Mouse (Mus musculus) brown adipose tissue, adult 24 weeks (tissue): ENCODE measurements at regions not wholly inside any gene's neighbourhood (a gene's known extent, or its start where the extent isn't known, plus 50 kb on each side); places are given as distances from the start of the nearest gene placed in this dataset.
A peak's percentile ranks its signal among the peaks of the same experiment; 100 is the strongest.

Source experiments
- H3K27ac ChIP-seq: fragments of 200-500 bp; replicated peaks from 2 replicates; pipeline ENCODE4 v1.5.1; 2012; ENCODE audit warnings: low read depth, mild to moderate bottlenecking, low read length
- H3K4me1 ChIP-seq: fragments of 200-500 bp; 2 replicates; pipeline ENCODE4 v1.6.1; 2012; ENCODE audit warnings: low read length, mixed read lengths; ENCODE audit not compliant: control insufficient read depth, insufficient read depth, insufficient read length
- H3K4me3 ChIP-seq: fragments of 200-500 bp; 2 replicates; pipeline ENCODE4 v1.5.1; 2012; ENCODE audit warnings: low read depth, mild to moderate bottlenecking, low read length, moderate library complexity; ENCODE audit not compliant: insufficient read depth

- Histone ChIP-seq H3K4me3 (no peak overlapping the region), H3K4me1 (peaks cover 23% of the 10 kb centered on the region), H3K27ac (no peak overlapping the region)
Observed at GRCm38 (mm10) chr6:31074394-31074793, 115.5 kb upstream of the Klf14 start.

- Histone ChIP-seq H3K4me1 (peaks cover 23% of the 10 kb centered on the region), H3K27ac (no peak overlapping the region)
Observed at GRCm38 (mm10) chr6:31075209-31075571, 116.3 kb upstream of the Klf14 start.

GRCm38 (mm10) chr6:31075572-31076477, 116.9 kb upstream of the Klf14 start:
- Histone ChIP-seq H3K27ac (peak overlapping the region; percentile 36; the same call in 1 of the 2 replicates), H3K4me3 (no peak overlapping the region), H3K4me1 (peaks cover 27% of the 10 kb centered on the region)

More at GRCm38 (mm10) chr6:31075209-31075571, 116.3 kb upstream of the Klf14 start:
- H3K4me3 ChIP-seq, result no peak overlapping the region

- peak overlapping the region; percentile 27; the same call in 1 of the 2 replicates for H3K27ac ChIP-seq
- H3K4me1 ChIP-seq, result peaks cover 25% of the 10 kb centered on the region
- H3K4me3 ChIP-seq, result no peak overlapping the region
Observed at GRCm38 (mm10) chr6:31076478-31076834, 117.6 kb upstream of the Klf14 start.

- H3K4me1 ChIP-seq, result peaks cover 26% of the 10 kb centered on the region
- H3K27ac ChIP-seq, result no peak overlapping the region
- no peak overlapping the region for H3K4me3 ChIP-seq
Observed at GRCm38 (mm10) chr6:31077216-31077615, 118.3 kb upstream of the Klf14 start.

GRCm38 (mm10) chr6:31077779-31078178, 118.9 kb upstream of the Klf14 start:
- H3K4me1 ChIP-seq, result peaks cover 31% of the 10 kb centered on the region
- H3K4me3 ChIP-seq, result no peak overlapping the region
- peak overlapping the region; percentile 70 for H3K27ac ChIP-seq

GRCm38 (mm10) chr6:31078413-31078812, 119.5 kb upstream of the Klf14 start:
- Histone ChIP-seq H3K4me3 (no peak overlapping the region), H3K27ac (peak overlapping the region; percentile 70), H3K4me1 (peaks cover 33% of the 10 kb centered on the region)

GRCm38 (mm10) chr6:31079586-31080259, 120.8 kb upstream of the Klf14 start:
- no peak overlapping the region for H3K4me3 ChIP-seq
- peak overlapping the region; percentile 16; the same call in 1 of the 2 replicates for H3K27ac ChIP-seq
- peaks cover 33% of the 10 kb centered on the region for H3K4me1 ChIP-seq

GRCm38 (mm10) chr6:31080279-31080678, 121.4 kb upstream of the Klf14 start:
- peaks cover 33% of the 10 kb centered on the region for H3K4me1 ChIP-seq
- H3K4me3 ChIP-seq, result no peak overlapping the region
- H3K27ac ChIP-seq, result peak overlapping the region; percentile 12; the same call in 1 of the 2 replicates

GRCm38 (mm10) chr6:31080691-31081090, 121.8 kb upstream of the Klf14 start:
- Histone ChIP-seq H3K4me1 (peaks cover 33% of the 10 kb centered on the region), H3K27ac (peak overlapping the region; percentile 12), H3K4me3 (no peak overlapping the region)

- no peak overlapping the region for H3K4me3 ChIP-seq
- peaks cover 33% of the 10 kb centered on the region for H3K4me1 ChIP-seq
- peak overlapping the region; percentile 12 for H3K27ac ChIP-seq
Observed at GRCm38 (mm10) chr6:31081238-31081637, 122.4 kb upstream of the Klf14 start.

- no peak overlapping the region for H3K4me3 ChIP-seq
- peak overlapping the region; percentile 45 for H3K27ac ChIP-seq
- peaks cover 30% of the 10 kb centered on the region for H3K4me1 ChIP-seq
Observed at GRCm38 (mm10) chr6:31081988-31082387, 123.1 kb upstream of the Klf14 start.

GRCm38 (mm10) chr6:31082613-31083470, 124.0 kb upstream of the Klf14 start:
- Histone ChIP-seq H3K4me3 (no peak overlapping the region), H3K4me1 (peaks cover 25% of the 10 kb centered on the region)

GRCm38 (mm10) chr6:31083701-31084100, 124.8 kb upstream of the Klf14 start:
- Histone ChIP-seq H3K4me3 (no peak overlapping the region), H3K4me1 (peaks cover 25% of the 10 kb centered on the region), H3K27ac (no peak overlapping the region)

More at GRCm38 (mm10) chr6:31082613-31083470, 124.0 kb upstream of the Klf14 start:
- peak overlapping the region; percentile 45; the same call in 1 of the 2 replicates for H3K27ac ChIP-seq
